ENCODE assay signal across 27 mouse cellular contexts in genomic region chr4:64000788-64001187, GRCm38 (mm10).
"Had no signal": no experiment of that assay in that cellular context is flagged by ENCODE, and none has a peak within 500 bp of the region (broad histone marks: within the 10 kb centered on the region; RNA-seq: fewer than 3 reads in every experiment).

No protein-coding gene starts in this region.

- ATAC-seq: hindbrain, embryonic 16.5 days; inflammation-experienced regulatory T-cells, adult 6 months; intestine, embryonic 15.5 days; intestine, postnatal 0 days had no signal

- H3K27me3 ChIP-seq: hindbrain, embryonic 12.5 days; intestine, embryonic 15.5 days; limb, embryonic 12.5 days; liver, embryonic 13.5 days had no signal

- H3K27ac ChIP-seq: gastrocnemius, adult 2 months; heart, embryonic 10.5 days; hindbrain, embryonic 10.5 days; hindbrain, embryonic 12.5 days; hindbrain, embryonic 14.5 days; intestine, embryonic 15.5 days; kidney, postnatal 0 days; layer of hippocampus, adult 2 months; left cerebral cortex, adult 2 months; limb, embryonic 10.5 days; limb, embryonic 12.5 days; liver, embryonic 13.5 days had no signal

- DNase-seq: gastrocnemius, adult 2 months; gastrocnemius, postnatal 10 days; gastrocnemius, postnatal 25 days; heart, adult 18-20 months; heart, postnatal 10 days; heart, postnatal 4 days; kidney, adult 18-20 months; kidney, adult 9 months; kidney, postnatal 25 days; kidney, postnatal 4 days; liver; liver, embryonic 13.5 days had no signal

- H3K4me2 ChIP-seq: heart, embryonic 12.5 days; hindbrain, embryonic 12.5 days; hindbrain, embryonic 14.5 days; intestine, embryonic 15.5 days; limb, embryonic 12.5 days; liver, embryonic 11.5 days; liver, embryonic 13.5 days had no signal

- H3K36me3 ChIP-seq: heart, embryonic 10.5 days; heart, embryonic 12.5 days; hindbrain, embryonic 10.5 days; hindbrain, embryonic 12.5 days; intestine, embryonic 15.5 days; limb, embryonic 10.5 days; limb, embryonic 12.5 days; liver, embryonic 13.5 days had no signal

- H3K4me1 ChIP-seq: heart, embryonic 12.5 days; intestine, embryonic 15.5 days; limb, embryonic 10.5 days; limb, embryonic 12.5 days; liver, embryonic 13.5 days had no signal

- H3K9ac ChIP-seq: heart, embryonic 12.5 days; hindbrain, embryonic 12.5 days; hindbrain, embryonic 14.5 days; intestine, embryonic 15.5 days; limb, embryonic 12.5 days; liver, embryonic 13.5 days had no signal

- H3K9me3 ChIP-seq: heart, embryonic 10.5 days; heart, embryonic 12.5 days; hindbrain, embryonic 10.5 days; hindbrain, embryonic 12.5 days; intestine, embryonic 15.5 days; limb, embryonic 10.5 days; limb, embryonic 12.5 days; liver, embryonic 13.5 days had no signal

- H3K4me3 ChIP-seq: gastrocnemius, adult 2 months; heart, embryonic 10.5 days; heart, embryonic 12.5 days; hindbrain, embryonic 10.5 days; hindbrain, embryonic 12.5 days; intestine, embryonic 15.5 days; layer of hippocampus, adult 2 months; left cerebral cortex, adult 2 months; limb, embryonic 10.5 days; limb, embryonic 12.5 days; liver, embryonic 13.5 days had no signal
